Mouse (Mus musculus) embryonic facial prominence, embryonic 15.5 days (tissue): ENCODE data around the gene Zfp488. TPM values are rescaled to one million over a fixed set of nuclear protein-coding genes. Genes with fewer than 3 reads are reported as not detected.

ENCODE experiments used
- ATAC-seq: fragments of 200-750 bp; cut with Nextera tagmentation; 2 replicates; pipeline ENCODE4 v1.8.0; 2017; ENCODE audit warnings: low read depth, moderate TSS enrichment; ENCODE audit not compliant: insufficient number of reproducible peaks, low FRiP score, low TSS enrichment
- H3K27ac ChIP-seq: fragments of 300-500 bp; sonication (generic); replicated peaks from 2 replicates; pipeline ENCODE4 v1.5.1; 2015; ENCODE audit warnings: mild to moderate bottlenecking, inconsistent platforms
- H3K27me3 ChIP-seq: fragments of 300-500 bp; sonication (generic); 2 replicates; pipeline ENCODE4 v1.6.1; 2015; ENCODE audit warnings: inconsistent platforms
- H3K36me3 ChIP-seq: fragments of 300-500 bp; sonication (generic); 2 replicates; pipeline ENCODE4 v1.6.1; 2015; ENCODE audit warnings: mild to moderate bottlenecking, inconsistent platforms
- H3K4me1 ChIP-seq: fragments of 300-500 bp; sonication (generic); 2 replicates; pipeline ENCODE4 v1.6.1; 2015; ENCODE audit warnings: inconsistent platforms
- H3K4me2 ChIP-seq: fragments of 300-500 bp; sonication (generic); replicated peaks from 2 replicates; pipeline ENCODE4 v1.6.1; 2015; ENCODE audit warnings: mild to moderate bottlenecking, inconsistent platforms
- H3K4me3 ChIP-seq: fragments of 300-500 bp; sonication (generic); replicated peaks from 2 replicates; pipeline ENCODE4 v1.5.1; 2015; ENCODE audit warnings: mild to moderate bottlenecking, inconsistent platforms
- H3K9ac ChIP-seq: fragments of 300-500 bp; sonication (generic); 2 replicates; pipeline ENCODE4 v1.6.1; 2015; ENCODE audit warnings: inconsistent platforms
- H3K9me3 ChIP-seq: fragments of 300-500 bp; sonication (generic); replicated peaks from 2 replicates; pipeline ENCODE4 v1.6.1; 2016; ENCODE audit warnings: inconsistent platforms
- WGBS: fragments of 180-500 bp; shearing (Covaris S2); methylation state at CpG from one replicate; pipeline ENCODE4 v1.1.7; 2015; 5-methylcytosine and 5-hydroxymethylcytosine counted together
- polyA plus RNA-seq: library from polyadenylated mRNA; unstranded; fragments of >200 nt; fragmentation: Nextera tagmentation; extraction: Ambion mirVana; gene quantifications from 2 replicates; pipeline ENCODE4 v1.2.1, GENCODE M21; 2015

Zfp488 gene
- polyA plus RNA-seq, 1 experiment from 2014 or later = 0.32 TPM

DNA sequence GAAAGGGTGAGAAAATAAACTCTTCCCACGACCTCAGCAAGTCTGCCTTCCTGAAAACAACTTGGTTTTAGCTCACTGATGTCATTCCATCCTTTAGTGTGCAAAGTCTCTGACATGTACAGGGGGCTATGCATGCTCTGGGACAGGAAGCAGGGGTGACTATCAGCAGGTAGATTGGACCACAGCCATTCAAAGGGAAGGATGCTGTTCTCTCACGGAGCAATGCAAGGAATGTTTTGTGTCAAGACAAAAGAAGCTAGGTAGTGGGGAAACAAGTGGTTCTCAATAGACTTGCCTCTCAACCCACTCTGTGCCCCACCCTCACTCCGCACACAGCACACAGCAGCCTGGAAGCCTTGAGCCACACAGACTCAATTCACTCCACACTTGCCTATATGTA is 10.6 kb upstream of the Zfp488 start:
- Histone ChIP-seq H3K4me1 (no peaks in the 10 kb centered on the region), H3K36me3 (no peaks in the 10 kb centered on the region), H3K4me2 (no peak overlapping the region), H3K27me3 (no peaks in the 10 kb centered on the region), H3K9ac (no peak overlapping the region), H3K9me3 (no peaks in the 10 kb centered on the region), H3K27ac (no peak overlapping the region), H3K4me3 (no peak overlapping the region)
- ATAC-seq = no peak
- WGBS = 54% methylated on average over 3 of the region's 3 CpGs

- H3K36me3 ChIP-seq = no peaks in the 10 kb centered on the region
- no peak overlapping the region for H3K4me2 ChIP-seq
- no peak overlapping the region for H3K9ac ChIP-seq
- no peak overlapping the region for H3K27ac ChIP-seq
- no peaks in the 10 kb centered on the region for H3K9me3 ChIP-seq
- WGBS = 12% methylated on average over 7 of the region's 7 CpGs
- H3K4me3 ChIP-seq = 0 out of 2 replicates have a peak overlapping the region, but pooled peaks have one; percentile 45
- H3K4me1 ChIP-seq = peaks cover 8% of the 10 kb centered on the region
- peaks cover 8% of the 10 kb centered on the region; the same call in 1 of the 2 replicates for H3K27me3 ChIP-seq
- ATAC-seq = no peak
Observed at GRCm38 (mm10) chr14:33977748-33978147, 816 bp downstream of the Zfp488 start.

DNA sequence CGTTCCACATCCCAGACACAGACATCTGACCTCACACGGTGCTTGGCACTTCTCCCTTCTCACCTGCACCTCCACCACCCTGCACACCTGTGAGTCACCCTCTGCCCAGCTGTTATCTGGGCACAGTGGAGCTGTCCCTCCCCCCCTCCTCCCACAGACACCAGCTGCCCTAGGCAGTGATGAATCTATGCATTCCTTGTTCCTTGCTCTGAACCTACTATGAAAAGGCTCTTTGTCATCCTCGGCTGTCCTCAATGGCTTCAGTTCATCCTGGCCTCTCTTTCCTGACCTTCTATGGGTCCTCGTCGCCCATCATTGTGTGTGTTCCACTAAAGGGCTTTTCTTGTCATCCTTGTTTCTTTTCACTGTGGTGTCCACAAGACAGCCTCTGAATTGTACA is 3.8 kb downstream of the Zfp488 start:
- Histone ChIP-seq H3K9ac (no peak overlapping the region), H3K27me3 (peaks cover 8% of the 10 kb centered on the region; the same call in 1 of the 2 replicates), H3K36me3 (no peaks in the 10 kb centered on the region), H3K4me3 (no peak overlapping the region), H3K4me2 (no peak overlapping the region), H3K27ac (no peak overlapping the region), H3K4me1 (peaks cover 8% of the 10 kb centered on the region), H3K9me3 (no peaks in the 10 kb centered on the region)
- ATAC-seq = no peak
- WGBS = 35% methylated on average over 5 of the region's 5 CpGs

DNA sequence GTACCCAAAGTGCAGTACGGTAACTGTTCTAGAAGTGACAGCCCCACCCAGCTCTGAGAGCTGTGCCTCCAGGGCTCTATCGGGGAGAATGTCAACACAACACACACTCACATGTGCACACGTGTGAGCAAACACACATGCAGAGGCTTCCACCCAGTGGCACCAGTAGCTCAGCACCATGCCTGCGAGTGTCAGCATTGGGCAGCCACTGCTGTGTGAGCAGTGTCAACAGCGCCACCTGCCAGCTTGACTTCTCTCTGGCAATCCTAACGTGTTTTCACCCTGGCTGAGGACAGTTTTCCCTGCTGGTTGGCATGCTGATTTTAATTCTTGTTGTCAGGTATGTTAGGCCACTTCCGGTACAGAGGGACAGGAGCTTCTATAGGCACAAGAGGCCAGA is 5.9 kb downstream of the Zfp488 start:
- H3K4me1 ChIP-seq = no peaks in the 10 kb centered on the region
- WGBS = 47% methylated on average over 7 of the region's 7 CpGs
- no peaks in the 10 kb centered on the region for H3K9me3 ChIP-seq

DNA sequence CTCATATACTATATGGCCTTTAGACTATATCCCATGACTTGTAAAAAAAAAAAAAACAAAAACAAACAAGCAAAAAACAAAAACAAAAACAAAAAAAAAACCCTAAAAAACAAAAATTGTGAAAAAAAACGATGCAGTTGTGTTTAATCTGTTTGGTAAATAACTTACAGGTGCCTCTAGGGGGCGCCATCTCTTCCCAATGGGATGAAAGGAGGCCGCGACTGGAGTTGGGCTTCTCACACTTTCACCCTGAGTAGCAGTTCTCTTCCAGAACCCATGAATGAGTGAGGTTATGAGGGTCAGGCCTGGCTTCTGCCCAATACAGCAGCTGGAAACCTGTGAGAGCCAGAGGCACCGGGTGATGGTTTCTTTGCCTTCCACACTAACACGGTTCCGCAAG is 12.9 kb downstream of the Zfp488 start:
- WGBS = 65% methylated on average over 7 of the region's 7 CpGs
- ATAC-seq = no peak
- H3K9ac ChIP-seq = no peak overlapping the region
- no peaks in the 10 kb centered on the region for H3K4me1 ChIP-seq
- H3K4me3 ChIP-seq = no peak overlapping the region
- no peaks in the 10 kb centered on the region for H3K36me3 ChIP-seq
- no peaks in the 10 kb centered on the region for H3K27me3 ChIP-seq
- no peak overlapping the region for H3K27ac ChIP-seq
- H3K4me2 ChIP-seq = no peak overlapping the region
- no peaks in the 10 kb centered on the region for H3K9me3 ChIP-seq

More for the DNA sequence above, 5.9 kb downstream of the Zfp488 start:
- peaks cover 2% of the 10 kb centered on the region; the same call in 1 of the 2 replicates for H3K27me3 ChIP-seq
- H3K36me3 ChIP-seq = no peaks in the 10 kb centered on the region
- H3K9ac ChIP-seq = no peak overlapping the region
- H3K4me3 ChIP-seq = no peak overlapping the region
- no peak for ATAC-seq
- H3K4me2 ChIP-seq = no peak overlapping the region
- H3K27ac ChIP-seq = no peak overlapping the region

GRCm38 (mm10) chr14:33959341-33959740 is 19.2 kb downstream of the Zfp488 start:
- WGBS = 12% methylated on average over 9 of the region's 9 CpGs

GRCm38 (mm10) chr14:33958841-33959240 is 19.7 kb downstream of the Zfp488 start:
- Histone ChIP-seq H3K27me3 (no peaks in the 10 kb centered on the region; the same call in 1 of the 2 replicates), H3K4me2 (no peak overlapping the region), H3K9me3 (no peaks in the 10 kb centered on the region), H3K4me1 (no peaks in the 10 kb centered on the region), H3K9ac (no peak overlapping the region), H3K27ac (no peak overlapping the region), H3K36me3 (no peaks in the 10 kb centered on the region), H3K4me3 (no peak overlapping the region)
- 55% methylated on average over 3 of the region's 3 CpGs for WGBS
- ATAC-seq = no peak

More at GRCm38 (mm10) chr14:33959341-33959740, 19.2 kb downstream of the Zfp488 start:
- no peak for ATAC-seq
- Histone ChIP-seq H3K9me3 (no peaks in the 10 kb centered on the region), H3K36me3 (no peaks in the 10 kb centered on the region), H3K4me1 (no peaks in the 10 kb centered on the region), H3K4me2 (no peak overlapping the region), H3K4me3 (no peak overlapping the region), H3K27me3 (no peaks in the 10 kb centered on the region; the same call in 1 of the 2 replicates), H3K9ac (no peak overlapping the region), H3K27ac (no peak overlapping the region)

- ATAC-seq = no peak
- 85% methylated on average over 4 of the region's 4 CpGs for WGBS
- Histone ChIP-seq H3K4me2 (no peak overlapping the region), H3K27me3 (no peaks in the 10 kb centered on the region; the same call in 1 of the 2 replicates), H3K36me3 (no peaks in the 10 kb centered on the region), H3K4me1 (no peaks in the 10 kb centered on the region), H3K9ac (no peak overlapping the region), H3K4me3 (no peak overlapping the region), H3K27ac (no peak overlapping the region), H3K9me3 (no peaks in the 10 kb centered on the region)
Observed at GRCm38 (mm10) chr14:33958186-33958585, 20.4 kb downstream of the Zfp488 start.

- no peak for ATAC-seq
- 70% methylated on average over 13 of the region's 13 CpGs for WGBS
- H3K4me3 ChIP-seq = no peak overlapping the region
Observed at GRCm38 (mm10) chr14:33956055-33956454, 22.5 kb downstream of the Zfp488 start.

DNA sequence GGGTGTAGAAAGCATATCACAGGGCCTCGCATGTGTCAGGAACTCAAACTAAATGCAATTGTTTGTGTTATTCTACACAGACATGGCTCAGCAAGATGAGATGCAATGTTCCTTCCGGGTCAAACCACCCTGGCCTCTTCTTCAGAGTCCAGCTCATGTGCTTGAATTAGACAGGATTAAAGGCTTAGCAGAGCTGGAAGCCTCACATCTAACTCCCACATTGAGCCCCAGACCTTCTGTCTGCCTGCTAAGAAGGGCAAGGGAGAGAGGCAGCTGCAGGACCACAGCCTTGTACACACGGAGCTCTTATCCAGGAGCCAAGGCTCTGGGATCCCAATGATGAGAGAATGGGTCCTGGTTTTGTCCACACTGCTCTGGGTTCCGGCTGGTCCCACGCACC is 24.8 kb downstream of the Zfp488 start, which contains the start of gene Rbp3:
Gene Rbp3, plus strand, starts transcription at position 243 of the 400 bp plus-strand sequence.
- Histone ChIP-seq H3K9me3 (no peaks in the 10 kb centered on the region), H3K4me2 (no peak within 1 kb of the TSS), H3K4me1 (no peaks in the 10 kb centered on the region), H3K36me3 (no peaks in the 10 kb centered on the region), H3K27ac (no peak within 1 kb of the TSS), H3K4me3 (no peak within 1 kb of the TSS), H3K9ac (no peak within 1 kb of the TSS), H3K27me3 (no peaks in the 10 kb centered on the region; the same call in 1 of the 2 replicates)
- 76% methylated on average over 5 of the region's 5 CpGs for WGBS
- ATAC-seq = no peak

More at GRCm38 (mm10) chr14:33956055-33956454, 22.5 kb downstream of the Zfp488 start:
- no peaks in the 10 kb centered on the region for H3K4me1 ChIP-seq
- H3K27me3 ChIP-seq = no peaks in the 10 kb centered on the region; the same call in 1 of the 2 replicates
- H3K27ac ChIP-seq = no peak overlapping the region
- no peaks in the 10 kb centered on the region for H3K9me3 ChIP-seq
- no peak overlapping the region for H3K4me2 ChIP-seq
- no peak overlapping the region for H3K9ac ChIP-seq
- H3K36me3 ChIP-seq = no peaks in the 10 kb centered on the region

- Histone ChIP-seq H3K27me3 (no peaks in the 10 kb centered on the region; the same call in 1 of the 2 replicates), H3K4me3 (no peak overlapping the region), H3K9me3 (no peaks in the 10 kb centered on the region), H3K36me3 (no peaks in the 10 kb centered on the region), H3K4me2 (no peak overlapping the region), H3K27ac (no peak overlapping the region), H3K9ac (no peak overlapping the region), H3K4me1 (no peaks in the 10 kb centered on the region)
- ATAC-seq = no peak
- WGBS = 28% methylated on average over 6 of the region's 6 CpGs
Observed at GRCm38 (mm10) chr14:33952233-33952981, 26.2 kb downstream of the Zfp488 start.
